Mouse (Mus musculus) urinary bladder, postnatal 4 days (tissue): ENCODE measurements around the gene Snx29.
"Not testable (repeated sequence)": the region's sequence is repeated elsewhere in the genome, so short reads cannot be mapped to it uniquely, and the experiment has no call there.

Experiments used
- DNase-seq, 2 experiments: peaks; one replicate each; pipeline ENCODE4 v3.0.0; 2021 to 2022; ENCODE audit warnings: low spot score in 2 of 2

The Snx29 gene

GRCm38 (mm10) chr16:11408726-11409125 lies 86.0 kb downstream of the Snx29 start:
- no peak for DNase-seq

GRCm38 (mm10) chr16:11414631-11415030 lies 91.9 kb downstream of the Snx29 start:
- no peak for DNase-seq

DNA sequence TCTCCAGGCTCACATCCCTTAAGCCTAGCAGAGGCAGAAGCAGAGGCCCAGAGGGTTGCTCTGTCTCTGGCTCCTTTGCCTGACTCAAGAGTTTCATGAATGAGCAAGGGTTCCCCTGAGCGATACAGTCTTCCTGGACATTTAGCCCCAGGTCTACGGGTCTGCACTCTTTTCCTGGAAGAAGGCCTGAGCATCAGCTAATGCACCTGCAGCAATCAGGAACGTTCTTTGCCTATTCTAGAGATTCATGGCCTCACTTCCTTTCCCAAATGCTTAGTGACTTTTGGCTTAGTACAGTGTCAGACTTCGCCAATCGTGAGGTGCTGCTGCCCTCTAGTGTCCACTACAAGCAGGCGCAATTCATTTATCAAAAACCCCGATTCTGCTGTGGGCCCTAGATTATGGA lies 95.5 kb downstream of the Snx29 start:
- DNase-seq = no peak

DNA sequence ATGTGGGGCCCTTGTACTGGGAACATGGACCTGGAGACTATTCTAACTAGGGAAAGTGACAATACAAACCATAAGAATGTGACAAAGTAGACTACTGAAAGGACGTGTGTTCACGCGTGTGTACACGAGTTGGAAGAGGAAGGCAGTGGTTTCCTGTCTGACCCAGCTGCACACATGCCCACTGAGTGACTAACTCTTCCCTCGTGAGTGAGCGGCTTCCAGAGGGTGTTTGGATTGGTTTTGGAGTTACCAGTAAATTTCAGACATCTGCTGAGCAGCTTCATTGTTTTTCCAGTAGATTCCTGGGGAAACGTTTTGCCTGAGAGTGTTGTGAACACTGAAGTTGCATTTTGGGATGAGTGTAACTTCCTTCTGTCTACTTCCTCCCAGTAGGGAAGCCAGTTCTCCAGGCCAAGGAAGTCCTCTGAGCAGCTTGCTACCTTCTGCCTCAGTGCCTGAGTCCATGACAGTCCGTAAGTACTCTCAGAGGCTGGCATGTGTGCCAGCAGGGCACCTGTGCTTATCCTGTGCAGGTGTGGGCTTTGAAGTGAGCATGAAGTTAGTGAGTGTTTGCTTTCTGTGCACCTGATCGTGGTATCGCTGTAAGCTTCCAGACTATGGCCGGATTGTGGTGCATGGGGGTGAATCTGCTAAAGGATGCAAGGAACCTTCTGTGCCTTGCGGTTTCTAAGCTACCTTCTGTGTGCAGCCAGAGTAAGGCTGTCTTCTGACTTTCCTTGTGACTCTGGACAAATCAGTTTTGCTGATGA lies 97.8 kb downstream of the Snx29 start:
- DNase-seq = no peak

- no peak for DNase-seq
Measured at GRCm38 (mm10) chr16:11422165-11422564, 99.5 kb downstream of the Snx29 start.

DNA sequence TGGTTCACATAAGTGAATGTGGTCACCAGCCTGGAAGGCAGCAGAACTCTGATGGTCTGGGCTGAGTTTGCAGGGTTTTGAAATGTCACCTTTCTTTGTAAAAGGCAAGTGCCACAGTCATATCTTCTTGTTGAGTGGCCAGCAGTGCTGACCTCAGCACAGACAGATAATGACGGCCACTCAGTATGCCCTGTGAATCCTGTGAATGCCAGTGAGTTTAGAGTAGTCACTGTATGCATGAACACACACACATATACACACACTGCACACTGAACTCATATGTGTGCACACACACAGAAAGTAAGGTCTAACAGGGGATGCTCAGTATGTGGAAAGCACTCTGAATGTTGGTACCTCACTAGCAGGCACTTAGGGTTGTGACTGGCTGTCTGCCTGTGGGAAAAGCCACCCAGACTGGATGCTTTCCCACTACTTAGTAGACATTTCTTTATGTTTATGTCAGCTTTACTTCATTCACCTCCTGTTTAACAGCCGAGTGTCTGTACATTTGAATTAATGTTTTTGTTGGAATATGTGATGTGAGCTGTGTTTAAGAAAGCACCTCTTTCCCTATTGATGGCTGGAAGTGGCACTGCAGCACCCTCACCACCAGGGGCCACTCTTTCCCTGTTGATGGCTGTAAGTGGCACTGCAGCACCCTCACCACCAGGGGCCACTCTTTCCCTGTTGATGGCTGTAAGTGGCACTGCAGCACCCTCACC lies 100.3 kb downstream of the Snx29 start:
- no peak for DNase-seq

GRCm38 (mm10) chr16:11423611-11424297 lies 101.0 kb downstream of the Snx29 start:
- DNase-seq = not testable (repeated sequence)

DNA sequence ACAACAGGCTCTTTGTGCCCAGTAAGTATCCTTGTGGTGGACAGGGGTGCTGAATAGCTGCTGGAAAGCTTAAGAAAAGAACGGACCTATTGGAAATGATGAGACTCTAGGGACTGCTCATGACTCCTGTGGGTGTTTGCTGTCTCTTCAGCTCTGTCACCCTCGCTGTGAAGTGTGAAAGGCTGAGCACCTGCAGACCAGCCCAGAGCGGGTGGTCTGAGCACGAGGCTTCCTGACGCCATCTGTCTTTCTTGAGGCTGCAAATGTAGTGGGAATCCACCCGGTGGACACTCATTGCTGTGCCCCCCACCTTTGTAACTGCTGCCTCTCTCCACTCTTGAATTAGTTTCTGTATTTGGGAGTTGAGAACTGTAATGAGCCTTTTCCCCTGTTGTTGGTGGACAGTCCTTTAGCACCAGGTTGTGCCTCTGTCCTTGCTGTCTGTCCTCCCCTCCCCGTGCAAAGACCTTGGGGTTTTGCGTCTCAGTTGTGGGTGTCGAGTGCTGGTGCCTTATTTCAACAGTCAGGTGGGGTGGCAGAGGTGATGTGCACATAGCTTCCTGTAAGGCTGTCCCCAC lies 101.9 kb downstream of the Snx29 start:
- DNase-seq = no peak

- DNase-seq = no peak
Measured at GRCm38 (mm10) chr16:11425279-11425678, 102.6 kb downstream of the Snx29 start.

DNA sequence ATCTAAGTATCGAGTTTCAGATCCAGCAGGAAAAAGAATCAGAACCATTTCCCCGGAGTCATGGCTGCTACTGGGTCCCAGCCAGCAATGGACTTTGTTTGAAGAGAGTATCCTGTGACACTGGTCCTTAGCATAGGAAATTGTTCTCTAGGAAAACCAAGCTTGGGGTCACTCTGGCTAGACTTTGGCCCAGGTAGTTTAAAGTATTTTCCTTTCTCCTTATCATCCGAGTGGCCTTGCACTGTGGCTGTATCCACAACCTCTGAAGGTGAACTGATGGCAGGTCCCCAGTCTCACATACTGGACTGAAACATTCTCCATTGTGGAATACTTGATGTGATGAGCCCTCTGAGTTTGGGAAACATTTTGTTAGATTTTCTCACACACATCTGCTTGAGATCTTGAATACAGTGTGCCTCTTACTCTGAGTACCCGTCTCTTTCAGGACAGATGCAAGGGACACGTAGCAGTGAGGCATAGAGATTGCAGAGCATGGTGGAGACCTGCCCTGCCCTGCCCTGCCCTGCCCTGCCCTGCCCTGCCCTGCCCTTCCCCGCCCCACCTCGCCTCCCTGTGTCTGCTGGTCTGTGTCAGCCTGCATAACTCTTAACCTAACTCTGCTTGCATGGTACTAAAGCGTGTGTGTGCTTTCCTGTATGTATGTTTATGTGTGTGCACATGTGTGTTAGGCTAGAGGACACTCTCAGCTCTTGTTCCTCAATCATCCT lies 104.3 kb downstream of the Snx29 start:
- DNase-seq = no peak

DNA sequence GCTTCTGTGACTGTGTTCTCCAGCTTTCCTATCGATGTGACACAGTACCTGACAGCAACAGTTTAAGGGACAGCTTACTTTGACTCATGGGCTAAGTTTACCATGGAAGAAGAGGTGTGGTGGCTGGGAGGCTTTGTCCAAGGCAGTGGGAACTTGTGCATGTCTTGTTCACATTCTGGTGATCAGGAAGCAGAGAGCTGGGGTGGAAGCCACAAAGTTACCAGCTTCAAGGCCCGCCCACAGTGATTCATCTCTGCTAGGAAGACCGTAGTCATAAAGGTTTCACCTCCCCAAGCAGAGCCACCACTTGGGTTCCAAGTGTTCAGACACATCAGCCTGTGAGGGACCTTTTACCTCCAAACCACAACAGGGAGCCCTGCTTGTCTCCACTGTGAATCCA lies 107.1 kb downstream of the Snx29 start:
- no peak for DNase-seq

GRCm38 (mm10) chr16:11430520-11430919 lies 107.8 kb downstream of the Snx29 start:
- no peak for DNase-seq

- no peak for DNase-seq
Measured at GRCm38 (mm10) chr16:11433779-11434178, 111.1 kb downstream of the Snx29 start.

DNA sequence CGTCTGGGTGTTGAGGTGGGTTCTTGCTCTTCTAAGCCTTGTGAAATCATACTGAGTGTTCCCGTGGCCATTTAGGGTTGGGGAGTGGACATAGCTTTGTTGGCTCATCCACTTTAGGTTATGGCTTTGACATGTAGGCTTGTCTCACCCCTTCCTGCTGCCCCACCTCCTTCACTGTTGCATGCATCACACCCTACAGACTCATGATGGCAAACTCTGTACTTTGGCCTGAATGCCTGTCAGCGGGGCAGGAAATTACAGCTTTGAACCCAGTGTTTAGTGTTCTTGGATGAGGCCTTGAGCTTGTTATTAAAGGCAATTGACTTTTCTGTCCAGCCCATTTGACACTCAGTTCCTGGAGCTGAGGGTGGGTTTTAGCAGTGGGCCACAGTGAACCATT lies 114.9 kb downstream of the Snx29 start:
- DNase-seq = no peak

DNA sequence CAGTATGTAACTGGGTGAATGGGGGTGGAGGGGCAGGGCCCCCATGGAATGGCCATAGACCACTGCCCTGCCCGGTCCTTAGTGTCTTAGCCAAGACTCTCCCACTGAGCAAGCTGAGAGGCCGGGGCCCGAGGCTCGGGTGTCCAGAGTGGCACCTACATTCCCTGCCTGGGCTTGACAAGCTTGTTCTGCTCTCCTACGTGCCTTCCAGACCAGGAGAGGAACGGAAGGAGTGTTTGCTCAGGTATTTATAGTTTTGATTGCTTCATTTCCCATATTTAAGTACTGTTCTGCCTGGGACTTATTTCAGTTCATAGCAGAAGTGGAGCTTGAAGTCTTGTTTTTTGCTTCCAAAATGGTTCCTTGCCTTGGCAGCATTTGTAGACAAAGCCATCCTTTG lies 116.7 kb downstream of the Snx29 start:
- no peak for DNase-seq

DNA sequence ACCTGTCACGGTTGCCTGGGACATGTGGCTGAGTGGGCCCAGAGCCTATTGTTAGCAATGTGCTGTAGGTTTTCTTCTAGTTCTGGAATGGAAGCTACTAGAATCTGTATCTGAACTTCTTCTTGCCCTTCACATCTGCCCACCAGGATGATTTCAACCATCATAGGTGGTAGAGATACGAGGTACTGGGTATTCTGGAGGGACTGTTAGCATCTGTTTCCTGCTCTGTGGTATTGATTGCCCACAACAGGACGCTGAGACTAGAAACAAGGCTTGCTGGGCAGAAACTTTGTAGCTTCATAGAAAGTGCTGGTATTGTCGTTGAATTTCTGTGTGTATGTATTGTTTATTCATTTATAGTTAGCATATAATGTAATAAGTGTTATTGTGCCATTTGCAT lies 118.9 kb downstream of the Snx29 start:
- no peak for DNase-seq

GRCm38 (mm10) chr16:11442534-11442933 lies 119.8 kb downstream of the Snx29 start:
- DNase-seq = no peak

GRCm38 (mm10) chr16:11444626-11445025 lies 121.9 kb downstream of the Snx29 start:
- DNase-seq = no peak

- DNase-seq = no peak
Measured at GRCm38 (mm10) chr16:11446977-11447376, 124.3 kb downstream of the Snx29 start.

GRCm38 (mm10) chr16:11447905-11448304 lies 125.2 kb downstream of the Snx29 start:
- no peak for DNase-seq

DNA sequence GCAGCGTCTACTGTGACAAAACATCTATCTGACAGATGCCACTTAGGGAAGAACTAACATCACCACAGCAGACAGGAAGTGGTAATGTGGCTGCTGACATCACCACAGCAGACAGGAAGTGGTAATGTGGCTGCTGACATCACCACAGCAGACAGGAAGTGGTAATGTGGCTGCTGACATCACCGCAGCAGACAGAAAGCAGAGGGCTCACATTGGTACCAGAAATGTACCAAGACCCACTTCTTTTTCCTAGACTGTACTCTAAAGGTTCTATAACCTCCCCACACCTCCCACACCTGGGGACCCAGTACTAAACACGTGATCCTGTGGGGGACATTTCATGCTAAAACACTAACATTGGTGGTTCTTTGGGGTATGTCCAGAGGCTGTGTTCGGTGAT lies 126.0 kb downstream of the Snx29 start:
- not testable (repeated sequence) for DNase-seq

- no peak for DNase-seq
Measured at GRCm38 (mm10) chr16:11449344-11449743, 126.6 kb downstream of the Snx29 start.
